Mouse (Mus musculus) megakaryocyte, embryonic 14.5 days (primary cell): ENCODE measurements at regions not wholly inside any gene's neighbourhood (a gene's known extent, or its start where the extent isn't known, plus 50 kb on each side); places are given as distances from the start of the nearest gene placed in this dataset.

Source experiments
- FLI1 ChIP-seq: IDR thresholded peaks from 2 replicates; pipeline ENCODE4 v1.6.1; 2012; ENCODE audit warnings: low read length, inconsistent platforms, mixed read lengths
- GATA1 ChIP-seq: IDR thresholded peaks from 3 replicates; pipeline ENCODE4 v1.6.1; 2012; ENCODE audit warnings: mixed read lengths, low read length, inconsistent platforms, borderline replicate concordance

- no peak for TF ChIP-seq GATA1
- TF ChIP-seq FLI1 = no peak
These were observed 115.2 kb downstream of the Ogfrl1 start for GRCm38 (mm10) chr1:23282215-23282869.
